Mouse (Mus musculus) heart, postnatal 0 days (tissue): ENCODE data around the gene Polr2j. TPM values are rescaled to one million over a fixed set of nuclear protein-coding genes. Genes with fewer than 3 reads are reported as not detected.

Source experiments
- ATAC-seq: fragments of 200-750 bp; cut with Nextera tagmentation; 2 replicates; pipeline ENCODE4 v1.8.0; 2017; ENCODE audit warnings: low read depth, moderate number of reproducible peaks, moderate library complexity; ENCODE audit not compliant: insufficient read depth
- DNase-seq: peaks from one replicate; pipeline ENCODE4 v3.0.0-alpha.2; 2016; ENCODE audit warnings: low spot score
- H3K27ac ChIP-seq: fragments of 300-500 bp; sonication (generic); 2 replicates; pipeline ENCODE4 v1.5.1; 2014; ENCODE audit warnings: low read depth, mild to moderate bottlenecking
- H3K27me3 ChIP-seq: fragments of 300-500 bp; sonication (generic); 2 replicates; pipeline ENCODE4 v1.6.1; 2014; ENCODE audit warnings: low read length, mixed read lengths; ENCODE audit not compliant: control insufficient read depth, insufficient read depth
- H3K36me3 ChIP-seq: fragments of 300-500 bp; sonication (generic); replicated peaks from 2 replicates; pipeline ENCODE4 v1.6.1; 2014; ENCODE audit warnings: low read length, mixed read lengths; ENCODE audit not compliant: control insufficient read depth, insufficient read depth
- H3K4me1 ChIP-seq: fragments of 300-500 bp; sonication (generic); 2 replicates; pipeline ENCODE4 v1.6.1; 2014; ENCODE audit warnings: antibody characterized with exemption; ENCODE audit not compliant: control insufficient read depth, insufficient read depth
- H3K4me2 ChIP-seq: fragments of 300-500 bp; sonication (generic); 2 replicates; pipeline ENCODE4 v1.6.1; 2014; ENCODE audit warnings: low read depth, mild to moderate bottlenecking, low read length, moderate library complexity
- H3K4me3 ChIP-seq: fragments of 300-500 bp; sonication (generic); 2 replicates; pipeline ENCODE4 v1.5.1; 2014; ENCODE audit warnings: low read depth, low read length
- H3K9ac ChIP-seq: fragments of 300-500 bp; sonication (generic); replicated peaks from 2 replicates; pipeline ENCODE4 v1.6.1; 2014; ENCODE audit warnings: low read depth, low read length, mixed read lengths
- H3K9me3 ChIP-seq: fragments of 300-500 bp; sonication (generic); replicated peaks from 2 replicates; pipeline ENCODE4 v1.6.1; 2016; ENCODE audit warnings: low read length; ENCODE audit not compliant: control insufficient read depth
- CTCF ChIP-seq: IDR thresholded peaks from 2 replicates; pipeline ENCODE4 v1.5.1; 2016; ENCODE audit warnings: antibody characterized with exemption, control low read depth, low read depth
- EP300 ChIP-seq: IDR thresholded peaks from 2 replicates; pipeline ENCODE4 v1.6.1; 2016; ENCODE audit warnings: antibody characterized with exemption, low read depth
- WGBS: fragments of 180-500 bp; shearing (Covaris S2); extraction: QIAGEN DNeasy Blood & Tissue Kit; methylation state at CpG from one replicate; pipeline ENCODE4 v1.1.7; 2014; 5-methylcytosine and 5-hydroxymethylcytosine counted together
- polyA plus RNA-seq: library from polyadenylated mRNA; unstranded; fragments of >200 nt; fragmentation: Nextera tagmentation; extraction: Ambion mirVana; gene quantifications from 2 replicates; pipeline ENCODE4 v1.2.1, GENCODE M21; 2015
- total RNA-seq: library from RNA; depleted of rRNA; stranded (reverse); fragments of >200 nt; gene quantifications from 2 replicates; pipeline ENCODE4 v1.2.3, GENCODE M21; 2014; ENCODE audit warnings: low replicate concordance; rRNA removed

Polr2j gene
- 59.8 and 121 TPM in 2 replicates for total RNA-seq
- polyA plus RNA-seq: 145 and 155 TPM in 2 replicates

- Histone ChIP-seq H3K27ac (peak within 1 kb of the TSS; percentile 55), H3K4me3 (peak within 1 kb of the TSS; percentile 90), H3K4me1 (peaks cover 9% of the 10 kb centered on the region), H3K36me3 (peaks cover 11% of the 10 kb centered on the region; the same call in 1 of the 2 replicates), H3K9ac (peak within 1 kb of the TSS; percentile 76), H3K9me3 (no peaks in the 10 kb centered on the region), H3K4me2 (peak within 1 kb of the TSS; percentile 95), H3K27me3 (no peaks in the 10 kb centered on the region)
- 3% methylated on average over 42 of the region's 42 CpGs for WGBS
- DNase-seq (peak; percentile 95), ATAC-seq (peak; percentile 97)
- TF ChIP-seq CTCF: peak; percentile 100
- TF ChIP-seq EP300: no peak
These were observed at the start of gene Polr2j for GRCm38 (mm10) chr5:136115891-136116783. Gene Polr2j, plus strand, starts transcription at chr5:136116631.

GRCm38 (mm10) chr5:136069411-136069810 is 47.0 kb upstream of the Polr2j start:
- Histone ChIP-seq H3K27ac (no peak overlapping the region), H3K9me3 (no peaks in the 10 kb centered on the region), H3K4me2 (no peak overlapping the region), H3K36me3 (no peaks in the 10 kb centered on the region), H3K9ac (no peak overlapping the region), H3K27me3 (no peaks in the 10 kb centered on the region), H3K4me3 (no peak overlapping the region), H3K4me1 (no peaks in the 10 kb centered on the region)
- TF ChIP-seq CTCF: no peak
- TF ChIP-seq EP300: no peak
- no peak for ATAC-seq
- WGBS: 64% methylated on average over 2 of the region's 2 CpGs
- no peak for DNase-seq

GRCm38 (mm10) chr5:136073051-136073450 is 43.4 kb upstream of the Polr2j start:
- no peak overlapping the region for H3K4me3 ChIP-seq
- H3K9ac ChIP-seq: no peak overlapping the region
- WGBS: 38% methylated on average over 6 of the region's 6 CpGs
- H3K4me1 ChIP-seq: no peaks in the 10 kb centered on the region
- DNase-seq (no peak), ATAC-seq (no peak)
- no peak for TF ChIP-seq CTCF
- no peak for TF ChIP-seq EP300
- no peaks in the 10 kb centered on the region for H3K36me3 ChIP-seq
- H3K9me3 ChIP-seq: no peaks in the 10 kb centered on the region
- no peak overlapping the region for H3K4me2 ChIP-seq
- H3K27me3 ChIP-seq: no peaks in the 10 kb centered on the region
- H3K27ac ChIP-seq: no peak overlapping the region

- Histone ChIP-seq H3K4me1 (no peaks in the 10 kb centered on the region), H3K9ac (no peak overlapping the region), H3K9me3 (no peaks in the 10 kb centered on the region), H3K27ac (no peak overlapping the region), H3K36me3 (no peaks in the 10 kb centered on the region), H3K4me3 (no peak overlapping the region), H3K27me3 (no peaks in the 10 kb centered on the region), H3K4me2 (no peak overlapping the region)
- 64% methylated on average over 11 of the region's 11 CpGs for WGBS
- TF ChIP-seq CTCF (no peak), EP300 (no peak)
- DNase-seq (no peak), ATAC-seq (no peak)
These were observed 42.9 kb upstream of the Polr2j start for GRCm38 (mm10) chr5:136073526-136073925.

GRCm38 (mm10) chr5:136075076-136075475 is 41.4 kb upstream of the Polr2j start:
- Histone ChIP-seq H3K27ac (no peak overlapping the region), H3K9ac (no peak overlapping the region), H3K4me2 (no peak overlapping the region), H3K4me3 (no peak overlapping the region), H3K36me3 (no peaks in the 10 kb centered on the region), H3K27me3 (no peaks in the 10 kb centered on the region), H3K4me1 (no peaks in the 10 kb centered on the region), H3K9me3 (no peaks in the 10 kb centered on the region)
- TF ChIP-seq EP300 (no peak), CTCF (no peak)
- WGBS: 74% methylated on average over 5 of the region's 5 CpGs
- no peak for DNase-seq
- ATAC-seq: no peak

- Histone ChIP-seq H3K36me3 (no peaks in the 10 kb centered on the region), H3K27ac (no peak overlapping the region), H3K27me3 (no peaks in the 10 kb centered on the region), H3K9ac (no peak overlapping the region), H3K9me3 (no peaks in the 10 kb centered on the region), H3K4me2 (no peak overlapping the region), H3K4me3 (no peak overlapping the region), H3K4me1 (no peaks in the 10 kb centered on the region)
- no peak for ATAC-seq
- 36% methylated on average over 7 of the region's 7 CpGs for WGBS
- TF ChIP-seq EP300 (no peak), CTCF (no peak)
- DNase-seq: no peak
These were observed 40.1 kb upstream of the Polr2j start for GRCm38 (mm10) chr5:136076284-136076683.
